In the genomic region with DNA sequence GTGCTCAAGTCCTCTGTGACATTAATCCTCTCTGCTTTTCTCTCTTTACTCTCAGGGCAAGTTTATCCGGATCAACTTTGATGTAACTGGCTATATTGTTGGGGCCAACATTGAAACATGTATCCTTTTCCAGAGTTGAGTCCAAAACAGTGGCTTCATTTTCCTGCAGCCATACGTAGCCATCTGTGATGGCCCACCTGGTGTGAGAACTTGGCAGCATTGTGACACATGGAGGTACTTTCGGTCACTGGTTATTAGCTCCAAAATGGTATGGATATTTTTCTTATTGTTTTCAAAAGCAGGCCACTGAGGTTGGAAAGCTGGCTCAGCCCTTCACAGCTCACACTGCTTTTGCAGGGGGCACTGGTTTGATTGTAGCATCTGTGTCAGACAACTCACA, we compare ENCODE assay signal across 26 mouse cellular contexts.
DNase-seq lines count a peak whose midpoint lies in the region; ATAC-seq lines count a peak whose summit lies in the region.
"Had no signal": no experiment of that assay in that cellular context is flagged by ENCODE, and none has a peak within 500 bp of the region (broad histone marks: within the 10 kb centered on the region; RNA-seq: fewer than 3 reads in every experiment).

No protein-coding gene starts in this region.

- no peaks in the 10 kb centered on the region for H3K4me1 ChIP-seq in kidney, embryonic 14.5 days (ENCODE audit: control insufficient read depth, insufficient read depth, low read length)

- H3K4me3 ChIP-seq in kidney, embryonic 14.5 days (ENCODE audit: low read length) = no peak overlapping the region
- H3K4me3 ChIP-seq: hindbrain, embryonic 12.5 days; limb, embryonic 10.5 days; limb, embryonic 15.5 days; liver, embryonic 13.5 days had no signal

- peak; percentile 62 for DNase-seq in left cerebral cortex, postnatal 4 days
- DNase-seq in left cerebral cortex, adult 11 months (ENCODE audit: low spot score) = no peak
- DNase-seq in cerebellum, adult 18-20 months = peak; percentile 82 to 86
- DNase-seq in cerebellum, postnatal 10 days = peak; percentile 75 to 81
- no peak for DNase-seq in right cerebral cortex, postnatal 14 days
- DNase-seq: adrenal gland, postnatal 14 days; gastrocnemius, postnatal 14 days; heart, postnatal 14 days; kidney, adult 18-20 months; kidney, postnatal 4 days; liver, embryonic 13.5 days; lung, adult 18-20 months; lung, postnatal 4 days; midbrain, embryonic 14.5 days; spleen, adult 18-20 months; thymus, adult 2 months; thymus, postnatal 36 days had no signal

- no peaks in the 10 kb centered on the region for H3K27me3 ChIP-seq in kidney, embryonic 14.5 days (ENCODE audit: control insufficient read depth, insufficient read depth, low read length)
- H3K27me3 ChIP-seq: hindbrain, embryonic 12.5 days; limb, embryonic 15.5 days; liver, embryonic 13.5 days had no signal

- intact Hi-C loops in left cerebral cortex, postnatal 4 days (cut with DNase I) = no loop called here

- H3K27ac ChIP-seq in kidney, embryonic 14.5 days (ENCODE audit: low read depth, low read length) = no peak overlapping the region
- H3K27ac ChIP-seq: hindbrain, embryonic 12.5 days; limb, embryonic 10.5 days; limb, embryonic 15.5 days; liver, embryonic 13.5 days; stomach, postnatal 0 days had no signal

- ATAC-seq in megakaryocyte, adult 5-6 weeks (ENCODE audit: poor library complexity, severe bottlenecking) = no peak
- no peak for ATAC-seq in kidney, embryonic 14.5 days (ENCODE audit: low FRiP score, low TSS enrichment)
- ATAC-seq: forebrain, embryonic 14.5 days; inflammation-experienced regulatory T-cells, adult 6 months; lung, postnatal 0 days had no signal

- WGBS in kidney, embryonic 14.5 days = 94% methylated on average over 3 of the region's 3 CpGs

- H3K36me3 ChIP-seq in kidney, embryonic 14.5 days (ENCODE audit: control insufficient read depth, insufficient read depth, low read length) = peaks cover 56% of the 10 kb centered on the region

- H3K4me2 ChIP-seq in kidney, embryonic 14.5 days (replicated peaks; ENCODE audit: low read depth, low read length) = no peak overlapping the region
- H3K4me2 ChIP-seq: hindbrain, embryonic 12.5 days; limb, embryonic 15.5 days; liver, embryonic 13.5 days had no signal

- H3K9ac ChIP-seq in kidney, embryonic 14.5 days (ENCODE audit: low read depth, low read length) = no peak overlapping the region
- H3K9ac ChIP-seq: hindbrain, embryonic 12.5 days; limb, embryonic 15.5 days; liver, embryonic 13.5 days had no signal

- H3K9me3 ChIP-seq in kidney, embryonic 14.5 days (ENCODE audit: control insufficient read depth, low read length) = no peaks in the 10 kb centered on the region
- H3K9me3 ChIP-seq: hindbrain, embryonic 12.5 days; limb, embryonic 10.5 days; limb, embryonic 15.5 days; liver, embryonic 13.5 days had no signal

Comparison
In these comparisons a context has a peak if more than half of its experiments do, and no peak if none do; other contexts are left out.
1. DNase-seq: peak in left cerebral cortex, postnatal 4 days (single experiment), cerebellum, adult 18-20 months (2 of 2) and cerebellum, postnatal 10 days (2 of 2); none in left cerebral cortex, adult 11 months (single experiment) and right cerebral cortex, postnatal 14 days (single experiment).